Mouse (Mus musculus) ovary, adult 10 weeks (tissue): ENCODE data around the gene Vwa5b2. TPM values are rescaled to one million over a fixed set of nuclear protein-coding genes. Genes with fewer than 3 reads are reported as not detected.

Experiments used
- polyA plus RNA-seq: library from polyadenylated mRNA; stranded (reverse); fragments of 350-450 nt; fragmentation: Illumina TruSeq; extraction: RNeasy Lipid Tissue Mini Kit (QIAGEN cat#74804); gene quantifications from one replicate; pipeline ENCODE4 v1.2.3, GENCODE M21; 2014

Gene Vwa5b2
- not detected for polyA plus RNA-seq

GRCm38 (mm10) chr16:20589366-20589938 lies at the start of gene Vwa5b2:
Vwa5b2 (plus strand) TSS chr16:20589471.

DNA sequence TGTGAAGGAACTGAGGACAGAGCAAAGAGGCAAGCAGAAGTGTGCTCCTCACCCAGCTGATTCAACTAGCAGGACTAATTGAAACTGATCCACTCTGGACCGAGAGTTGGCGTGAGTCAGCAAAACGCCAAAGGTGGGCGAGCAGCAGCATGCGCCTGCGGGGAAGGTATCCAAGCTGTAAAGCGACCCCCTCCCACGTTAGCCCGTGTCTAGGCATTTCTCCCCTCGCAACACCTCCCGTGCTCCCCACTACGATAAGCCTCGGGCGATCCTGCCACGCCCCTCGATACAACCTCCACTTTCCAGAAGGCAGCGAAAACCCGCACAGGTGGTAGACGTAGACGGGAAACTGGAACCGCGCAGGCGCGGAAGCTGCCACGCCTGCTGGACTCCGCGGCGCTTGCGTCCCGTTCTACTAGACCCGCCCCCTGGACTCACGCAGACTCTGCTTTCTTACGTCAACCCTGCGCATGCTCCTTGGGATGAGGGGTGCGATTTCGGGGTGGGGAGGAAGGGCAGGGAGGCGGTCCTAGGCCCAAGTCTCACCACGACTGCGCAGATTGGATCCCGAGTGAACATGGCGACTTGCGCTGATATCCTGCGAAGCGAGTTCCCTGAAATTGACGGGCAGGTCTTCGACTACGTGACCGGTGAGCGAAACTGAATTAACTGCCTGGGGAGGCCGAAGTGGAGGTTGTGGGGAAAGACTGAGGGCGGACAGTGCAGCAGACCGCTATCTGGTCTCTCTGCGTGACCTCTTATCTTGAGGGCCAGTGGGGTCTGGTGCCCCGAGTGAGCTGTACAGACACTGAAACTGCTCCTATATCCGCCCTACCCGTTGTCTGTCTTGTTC lies 40.9 kb upstream of the Vwa5b2 start, which contains the start of gene Abcf3:
Abcf3 (plus strand) TSS at position 482 of the 853 bp plus-strand sequence.

DNA sequence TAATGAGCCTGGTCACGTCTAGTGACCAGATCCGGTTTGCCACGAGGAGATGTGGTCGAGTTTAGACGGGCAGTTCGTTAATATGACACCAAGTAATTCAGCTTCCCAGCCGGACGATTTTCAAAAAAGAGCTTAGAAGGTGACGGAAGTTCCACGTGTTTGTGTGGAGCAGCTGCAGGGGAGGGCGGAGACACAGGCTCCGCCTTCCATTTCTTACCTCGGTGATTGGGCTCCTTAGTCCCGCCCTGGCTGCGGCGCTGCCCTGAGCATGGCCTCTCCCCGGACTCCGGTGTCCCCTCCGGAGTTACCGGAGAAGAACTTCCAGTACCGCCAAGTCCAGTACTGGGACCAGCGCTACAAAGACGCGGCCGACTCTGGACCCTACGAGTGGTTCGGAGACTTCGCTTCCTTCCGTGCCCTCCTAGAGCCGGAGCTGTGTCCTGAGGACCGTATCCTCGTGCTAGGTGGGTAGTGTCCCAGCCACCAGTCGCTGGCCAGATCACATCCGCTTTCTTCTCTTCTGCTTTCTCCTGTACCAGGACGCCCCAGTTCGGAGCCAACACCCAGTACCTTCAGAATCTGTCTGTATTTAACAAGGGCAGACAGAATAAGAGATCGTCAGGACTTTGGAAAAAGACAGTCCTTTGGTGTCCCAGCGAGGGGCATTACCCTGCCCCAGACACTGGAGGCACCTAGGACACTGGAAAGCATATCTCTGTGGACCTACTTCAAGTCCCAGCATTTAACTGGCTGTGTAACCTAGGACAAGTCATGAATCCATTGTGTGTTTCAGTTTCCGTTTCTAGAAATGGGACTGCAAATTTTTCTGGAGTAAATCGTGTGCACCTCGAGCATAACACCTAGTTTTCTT lies 22.3 kb downstream of the Vwa5b2 start, which contains the start of the genes Eef1akmt4, Gm49333 and Alg3:
Eef1akmt4 (plus strand) TSS at position 237 of the 871 bp plus-strand sequence.
Gm49333 (plus strand) TSS at position 254 of the 871 bp plus-strand sequence.
Alg3 (minus strand) TSS at position 379 of the 871 bp plus-strand sequence.

GRCm38 (mm10) chr16:20621191-20621990 lies 32.1 kb downstream of the Vwa5b2 start, which contains the start of gene Camk2n2:
Camk2n2 (minus strand) TSS chr16:20621287.

GRCm38 (mm10) chr16:20629731-20630634 lies 40.7 kb downstream of the Vwa5b2 start, which contains the start of gene Ece2:
Ece2 (plus strand) TSS chr16:20629828.

GRCm38 (mm10) chr16:20651076-20651946 lies 62.0 kb downstream of the Vwa5b2 start, which contains the start of gene Psmd2:
Psmd2 (plus strand) TSS chr16:20651652.

Other genes starting within 250 kb of the Vwa5b2 start
- 32.8 TPM for gene Abcc5, start 163.1 kb upstream of the Vwa5b2 start, polyA plus RNA-seq
- gene Eif2b5, start 90.7 kb upstream of the Vwa5b2 start, polyA plus RNA-seq, result 8.2 TPM
- gene Dvl3, start 72.5 kb upstream of the Vwa5b2 start, polyA plus RNA-seq, result 26.8 TPM
- 102 TPM for gene Ap2m1, start 54.0 kb upstream of the Vwa5b2 start, polyA plus RNA-seq
- gene Abcf3, start 40.9 kb upstream of the Vwa5b2 start, polyA plus RNA-seq, result 8.6 TPM
- 3.0 TPM for gene Eef1akmt4, start 22.1 kb downstream of the Vwa5b2 start, polyA plus RNA-seq
- not detected for gene Gm49333, start 22.1 kb downstream of the Vwa5b2 start, polyA plus RNA-seq
- gene Alg3, start 22.3 kb downstream of the Vwa5b2 start, polyA plus RNA-seq, result 6.3 TPM
- gene Camk2n2, start 31.8 kb downstream of the Vwa5b2 start, polyA plus RNA-seq, result not detected
- gene Ece2, start 40.4 kb downstream of the Vwa5b2 start, polyA plus RNA-seq, result 1.1 TPM
- gene Psmd2, start 62.2 kb downstream of the Vwa5b2 start, polyA plus RNA-seq, result 77.0 TPM
- gene Eif4g1, start 78.8 kb downstream of the Vwa5b2 start, polyA plus RNA-seq, result 125 TPM
- gene Fam131a, start 103.8 kb downstream of the Vwa5b2 start, polyA plus RNA-seq, result 0.26 TPM
- 29.2 TPM for gene Polr2h, start 128.2 kb downstream of the Vwa5b2 start, polyA plus RNA-seq
- 0.29 TPM for gene Clcn2, start 128.3 kb downstream of the Vwa5b2 start, polyA plus RNA-seq
- 0.09 TPM for gene Chrd, start 143.7 kb downstream of the Vwa5b2 start, polyA plus RNA-seq
- gene Thpo, start 145.0 kb downstream of the Vwa5b2 start, polyA plus RNA-seq, result not detected